Mouse (Mus musculus) lung, adult 2 months (tissue): ENCODE measurements around the gene Hunk. TPM values are rescaled to one million over a fixed set of nuclear protein-coding genes. Genes with fewer than 3 reads are reported as not detected.

Experiments
- DNase-seq: peaks from one replicate; pipeline ENCODE4 v3.0.0; 2022
- H3K4me1 ChIP-seq: fragments of 200-500 bp; 2 replicates; pipeline ENCODE4 v1.6.1; 2011; ENCODE audit warnings: low read length; ENCODE audit not compliant: control insufficient read depth, insufficient read depth
- H3K4me3 ChIP-seq: fragments of 200-500 bp; replicated peaks from 2 replicates; pipeline ENCODE3; 2011; ENCODE audit warnings: low read depth, mild to moderate bottlenecking, control low read depth, low read length; ENCODE audit errors: extremely low read depth
- CTCF ChIP-seq: fragments of 200-500 bp; IDR thresholded peaks from 2 replicates; pipeline ENCODE4 v1.5.1; 2011; ENCODE audit warnings: mild to moderate bottlenecking, low read length, control low read depth; ENCODE audit not compliant: insufficient read depth
- POLR2A ChIP-seq: fragments of 200-500 bp; IDR thresholded peaks from 2 replicates; pipeline ENCODE4 v1.6.1; 2011; ENCODE audit warnings: low read depth, mild to moderate bottlenecking, control low read depth, low read length, borderline replicate concordance; ENCODE audit errors: extremely low read depth
- WGBS: fragments of 180-500 bp; shearing (Covaris S2); methylation state at CpG from one replicate; pipeline ENCODE4 v1.1.7; 2018; 5-methylcytosine and 5-hydroxymethylcytosine counted together
- polyA plus RNA-seq: library from polyadenylated mRNA; depleted of rRNA; stranded (reverse); fragments of >200 nt; gene quantifications from 2 replicates; pipeline ENCODE4 v1.2.3, GENCODE M21; 2012

Gene Hunk
- polyA plus RNA-seq, 1 experiment: 5.3 TPM

DNA sequence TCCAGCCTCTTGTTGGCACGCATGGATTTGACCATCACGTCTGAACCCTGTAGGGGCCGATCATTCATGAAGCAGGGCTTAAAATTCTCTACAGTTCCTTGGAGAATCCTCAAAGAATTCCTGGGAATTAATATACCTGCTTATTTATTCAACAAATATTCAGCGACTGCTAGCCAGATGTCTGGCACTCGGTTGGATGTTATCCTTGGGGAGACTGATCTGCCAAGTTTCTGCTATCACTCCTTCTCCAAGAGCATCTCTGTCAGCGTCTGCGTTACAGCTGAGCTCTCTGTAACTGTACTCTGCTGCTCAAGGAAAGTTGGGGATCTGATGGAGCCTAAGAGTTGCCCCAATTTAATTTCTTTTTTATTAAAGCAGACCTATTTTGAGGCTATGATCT lies 25.5 kb upstream of the Hunk start:
- 51% methylated on average over 7 of the region's 7 CpGs for WGBS
- Histone ChIP-seq H3K4me3 (no peak overlapping the region), H3K4me1 (no peaks in the 10 kb centered on the region)
- DNase-seq: no peak
- TF ChIP-seq POLR2A (no peak), CTCF (no peak)

DNA sequence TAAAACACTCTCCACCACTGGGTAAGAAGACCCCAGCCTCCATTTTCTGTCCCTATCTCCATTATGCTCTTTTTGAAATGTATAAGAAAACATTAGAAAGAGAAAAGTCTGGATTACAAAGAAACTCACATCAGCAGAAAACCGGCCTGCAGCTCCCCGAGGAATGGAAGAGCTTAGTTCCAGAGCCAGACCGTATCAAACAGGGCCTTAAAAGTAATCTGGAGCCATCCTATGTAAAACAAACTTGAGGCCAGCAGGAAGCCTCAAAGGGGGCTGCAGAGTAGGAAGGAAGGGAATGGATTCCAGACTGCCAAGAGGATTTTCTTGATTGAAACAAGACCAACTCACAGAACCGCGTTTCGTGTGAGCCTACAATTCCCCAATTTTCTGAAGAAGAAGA lies 22.9 kb upstream of the Hunk start:
- TF ChIP-seq POLR2A (no peak), CTCF (no peak)
- Histone ChIP-seq H3K4me3 (no peak overlapping the region), H3K4me1 (no peaks in the 10 kb centered on the region)
- DNase-seq: no peak
- 70% methylated on average over 6 of the region's 6 CpGs for WGBS

DNA sequence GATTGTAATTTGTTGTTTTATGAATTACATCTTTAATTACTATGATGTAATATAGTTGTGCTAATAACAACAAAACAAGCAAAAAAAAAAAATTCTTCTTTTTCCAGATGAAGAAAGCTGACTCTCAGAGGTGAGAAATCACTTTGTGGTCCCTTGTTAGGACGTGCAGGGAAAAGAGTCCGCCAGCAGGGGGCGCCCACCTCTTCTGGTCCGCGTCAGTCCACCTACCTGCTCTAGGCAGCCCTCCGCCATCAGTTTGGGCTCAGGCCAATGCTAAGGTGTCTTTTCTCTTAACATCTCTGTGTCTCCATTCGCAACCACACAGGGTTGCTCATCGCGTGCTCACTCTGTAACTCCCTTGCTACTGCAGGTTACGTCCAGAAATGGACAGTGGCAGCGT lies 5.9 kb upstream of the Hunk start:
- WGBS: 21% methylated on average over 11 of the region's 11 CpGs
- TF ChIP-seq POLR2A: no peak
- TF ChIP-seq CTCF: peak; percentile 74
- DNase-seq: peak; percentile 73
- Histone ChIP-seq H3K4me1 (no peaks in the 10 kb centered on the region), H3K4me3 (no peak overlapping the region)

DNA sequence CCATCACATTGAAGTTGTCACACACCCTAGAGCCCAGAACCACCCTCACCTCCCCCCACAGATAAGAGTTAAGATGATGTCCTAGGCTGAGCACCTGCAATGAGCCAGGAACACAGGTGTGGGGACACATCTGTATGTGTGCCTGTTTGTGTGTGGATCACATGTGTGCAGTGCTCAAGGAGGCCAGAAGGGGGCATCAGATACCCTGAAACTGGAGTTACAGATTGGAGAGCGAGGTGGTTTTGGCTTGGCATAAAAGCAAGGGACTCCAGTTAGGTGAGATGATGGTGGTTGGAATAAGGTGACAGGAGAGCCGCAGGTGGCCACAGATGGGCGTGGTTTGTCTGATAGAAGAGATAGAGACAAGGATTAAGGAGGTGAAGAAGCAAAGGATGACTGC lies 4.2 kb upstream of the Hunk start:
- 95% methylated on average over 3 of the region's 3 CpGs for WGBS
- DNase-seq: no peak
- H3K4me1 ChIP-seq: peaks cover 3% of the 10 kb centered on the region; the same call in 1 of the 2 replicates
- no peak for TF ChIP-seq POLR2A
- TF ChIP-seq CTCF: peak; percentile 36
- H3K4me3 ChIP-seq: no peak overlapping the region

DNA sequence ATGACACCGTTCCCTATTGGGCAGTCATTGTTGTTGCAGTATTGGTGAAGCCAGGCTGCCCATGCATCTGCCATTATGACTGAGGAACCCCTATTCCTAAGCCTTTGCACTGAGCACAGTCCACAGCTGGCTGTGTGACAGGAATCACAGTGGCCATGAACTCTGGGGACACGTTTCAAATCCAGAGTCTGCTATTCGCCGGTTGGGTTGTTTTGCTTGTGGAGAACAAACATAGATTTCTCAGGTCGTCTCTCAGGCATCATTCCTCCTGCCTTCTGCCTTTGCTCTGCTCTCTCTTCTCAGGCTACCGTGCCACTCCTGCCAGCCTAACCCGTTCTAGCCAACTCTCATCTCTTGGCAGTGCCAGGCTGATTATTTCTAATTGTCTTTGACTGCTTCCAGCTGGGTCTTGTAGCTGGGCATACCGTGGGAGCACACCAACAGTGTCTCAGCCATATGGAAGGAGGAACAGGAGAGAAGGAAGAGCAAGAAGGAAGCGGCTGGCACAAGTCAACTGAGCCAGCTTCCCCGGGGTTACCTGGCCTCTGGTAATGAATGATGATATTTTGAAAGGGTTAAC lies 3.0 kb upstream of the Hunk start:
- WGBS: 67% methylated on average over 10 of the region's 10 CpGs
- no peak for DNase-seq
- TF ChIP-seq CTCF (no peak), POLR2A (no peak)
- Histone ChIP-seq H3K4me3 (no peak overlapping the region), H3K4me1 (peaks cover 3% of the 10 kb centered on the region; the same call in 1 of the 2 replicates)

DNA sequence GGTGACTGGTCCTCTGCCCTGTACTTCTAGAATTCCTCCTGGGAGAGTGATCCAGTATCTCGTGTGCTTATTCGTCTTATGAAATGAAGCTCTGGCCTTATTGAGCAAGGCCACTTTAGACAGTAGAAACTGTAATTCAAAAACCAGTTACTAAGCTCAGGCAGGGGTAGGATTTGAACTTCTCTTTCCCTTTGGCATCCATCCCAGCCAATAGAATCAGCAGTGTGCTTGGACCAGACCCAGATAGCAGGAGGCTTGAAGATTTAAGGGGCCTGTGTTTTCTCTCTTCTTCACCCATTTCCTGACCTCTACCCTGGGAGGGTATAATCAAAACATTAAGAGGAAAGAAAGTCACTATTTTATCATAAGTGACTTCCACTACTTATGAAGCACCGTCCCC lies 1.8 kb upstream of the Hunk start:
- no peak overlapping the region for H3K4me3 ChIP-seq
- no peak for TF ChIP-seq CTCF
- no peak for TF ChIP-seq POLR2A
- peaks cover 3% of the 10 kb centered on the region; the same call in 1 of the 2 replicates for H3K4me1 ChIP-seq
- WGBS: 46% methylated on average over 3 of the region's 3 CpGs
- DNase-seq: no peak

DNA sequence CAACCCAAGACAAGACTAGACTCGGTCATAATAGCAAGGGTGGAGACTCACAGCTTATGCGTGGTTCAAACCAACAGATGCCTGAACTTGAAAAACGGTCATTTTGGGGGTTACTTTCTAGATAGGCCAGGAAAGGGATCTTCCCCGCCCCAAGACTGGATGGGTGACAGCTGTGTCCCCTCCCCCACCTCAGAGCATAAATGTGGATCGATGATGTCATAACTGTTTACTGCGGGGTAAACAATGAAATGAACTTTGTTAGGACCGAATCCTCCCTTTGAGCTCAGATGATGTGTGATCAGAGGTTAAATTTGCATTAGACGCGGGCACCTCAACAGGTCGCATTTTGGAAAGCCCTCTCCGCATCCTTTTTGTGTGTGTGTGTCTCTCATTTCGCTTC lies 967 bp upstream of the Hunk start:
- DNase-seq: no peak
- H3K4me1 ChIP-seq: peaks cover 3% of the 10 kb centered on the region; the same call in 1 of the 2 replicates
- H3K4me3 ChIP-seq: no peak overlapping the region
- no peak for TF ChIP-seq POLR2A
- no peak for TF ChIP-seq CTCF
- 17% methylated on average over 12 of the region's 12 CpGs for WGBS

DNA sequence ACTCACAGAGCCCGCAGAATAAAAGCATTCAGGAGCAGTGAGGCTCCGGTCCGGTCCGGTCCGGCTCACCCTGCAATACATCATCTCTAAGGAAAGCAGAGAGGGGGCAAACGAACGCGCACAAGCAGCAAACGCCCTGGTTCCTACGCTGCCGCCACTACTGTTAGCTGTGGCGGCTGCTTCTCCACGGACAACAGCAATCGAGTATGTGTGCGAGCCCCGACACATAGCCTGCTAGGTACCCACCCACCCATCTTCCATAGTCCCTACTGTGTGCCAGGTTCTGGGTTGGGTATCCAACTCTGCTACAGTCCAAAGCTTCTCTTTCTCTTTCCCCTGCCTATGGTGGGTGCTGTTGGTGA lies 506 bp upstream of the Hunk start:
- 1% methylated on average over 16 of the region's 16 CpGs for WGBS
- DNase-seq: peak; percentile 41
- no peak for TF ChIP-seq CTCF
- no peak for TF ChIP-seq POLR2A
- Histone ChIP-seq H3K4me1 (peaks cover 3% of the 10 kb centered on the region; the same call in 1 of the 2 replicates), H3K4me3 (peak overlapping the region; percentile 82)

DNA sequence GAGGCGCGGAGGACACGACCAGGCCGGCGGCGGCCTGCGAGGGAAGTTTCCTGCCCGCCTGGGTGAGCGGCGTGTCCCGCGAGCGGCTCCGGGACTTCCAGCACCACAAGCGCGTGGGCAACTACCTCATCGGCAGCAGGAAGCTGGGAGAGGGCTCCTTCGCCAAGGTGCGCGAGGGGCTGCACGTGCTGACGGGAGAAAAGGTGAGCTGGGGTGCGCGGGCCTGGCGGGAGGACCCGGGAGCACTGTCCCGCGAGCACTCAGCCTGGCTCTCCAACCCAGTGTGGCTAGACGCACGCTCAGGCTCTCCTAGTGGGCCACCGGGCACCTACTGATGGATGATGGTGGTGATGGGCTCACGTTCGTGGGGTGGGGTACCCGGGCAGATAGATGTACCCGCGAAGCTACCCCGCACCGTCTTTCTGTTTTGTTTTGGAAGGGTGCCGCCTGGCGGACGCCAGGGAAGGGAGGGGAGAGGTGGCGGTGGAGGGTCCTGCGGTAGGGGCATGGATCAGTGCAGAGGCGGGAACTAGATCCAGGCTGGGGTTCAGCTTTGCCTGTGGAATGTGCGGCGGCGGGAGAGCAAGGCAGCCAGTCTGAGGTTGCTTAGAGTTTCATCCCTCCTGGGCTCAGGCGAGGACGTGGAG lies 824 bp downstream of the Hunk start:
- peak overlapping the region; percentile 82 for H3K4me3 ChIP-seq
- peak; percentile 39 for DNase-seq
- WGBS: under 1% methylated on average over 49 of the region's 49 CpGs
- H3K4me1 ChIP-seq: peaks cover 3% of the 10 kb centered on the region; the same call in 1 of the 2 replicates
- TF ChIP-seq POLR2A (no peak), CTCF (0 out of 2 replicates have a peak, but pooled peaks have one; percentile 7)

DNA sequence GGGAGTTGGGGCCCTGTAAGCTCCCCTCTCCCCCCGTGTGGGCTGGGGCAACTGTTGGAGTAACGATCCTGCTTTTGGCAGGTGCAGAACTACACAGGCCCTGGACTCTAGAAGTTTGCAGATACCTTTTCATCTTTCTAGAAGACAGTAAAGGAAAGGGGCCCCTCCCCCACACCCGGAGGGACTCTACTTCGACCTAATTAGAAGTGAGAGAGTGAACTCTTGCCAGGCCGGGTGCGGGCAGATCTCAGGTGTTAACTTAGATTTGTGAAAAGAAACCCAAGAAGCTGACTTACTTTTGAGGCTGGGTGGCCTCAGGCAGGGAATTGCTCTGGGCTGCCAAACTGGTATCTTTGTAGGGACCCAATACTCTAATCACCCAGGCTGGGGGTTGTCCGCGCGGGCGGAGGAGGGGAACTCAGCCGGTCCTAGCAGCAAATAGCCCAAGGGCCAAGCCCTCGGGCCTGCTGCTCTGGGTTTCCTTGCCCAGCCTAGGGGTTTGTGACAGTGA lies 1.4 kb downstream of the Hunk start:
- Histone ChIP-seq H3K4me3 (peak overlapping the region; percentile 82), H3K4me1 (peaks cover 3% of the 10 kb centered on the region; the same call in 1 of the 2 replicates)
- no peak for TF ChIP-seq POLR2A
- no peak for TF ChIP-seq CTCF
- 20% methylated on average over 12 of the region's 12 CpGs for WGBS
- DNase-seq: peak; percentile 17
